Mouse (Mus musculus) left cerebral cortex, postnatal 10 days (tissue): Measurements from ENCODE around the gene Pik3r6. TPM values are rescaled to one million over a fixed set of nuclear protein-coding genes. Genes with fewer than 3 reads are reported as not detected.

ENCODE experiments used
- DNase-seq, 2 experiments: peaks; one replicate each; pipeline ENCODE4 v3.0.0; 2021 to 2022; ENCODE audit warnings: low spot score in 2 of 2, mixed read lengths in 1 of 2; ENCODE audit errors: extremely low spot score in 1 of 2
- intact Hi-C: fragments of 180-260 bp; cut with DNase I; formaldehyde crosslinking; loops from one replicate; pipeline ENCODE4 v1.15.1; 2025
- total RNA-seq, 2 experiments: library from RNA; stranded (reverse); gene quantifications; 2 replicates each; pipeline ENCODE4 v1.2.3; 2021

The Pik3r6 gene
- total RNA-seq, 2 experiments from 2014 or later: 4.1 to 4.3 TPM

DNA sequence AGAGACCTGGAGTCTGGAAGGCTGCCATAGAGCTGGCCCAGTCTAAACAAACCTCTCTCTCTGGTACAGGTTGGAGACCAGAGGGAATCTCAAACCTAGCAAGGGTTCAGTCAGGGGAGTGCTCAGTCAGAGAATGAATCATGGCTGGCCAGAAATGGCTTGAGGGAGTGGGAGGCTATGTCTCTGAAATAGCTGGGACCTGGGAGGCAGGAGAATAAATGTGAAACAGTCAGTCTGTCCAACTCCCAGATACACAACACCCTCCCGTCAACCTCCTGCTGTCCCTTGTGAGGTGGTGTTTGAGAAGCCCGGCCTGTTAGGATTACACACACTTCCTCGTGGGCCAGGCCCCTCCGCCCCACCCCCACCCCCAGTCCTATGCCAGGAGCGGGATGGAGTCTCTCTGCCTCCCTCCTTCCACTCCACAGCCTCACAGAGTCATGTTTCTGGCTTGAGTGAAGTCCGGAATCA, 97.8 kb downstream of the Pik3r6 start:
- DNase-seq: no peak
- intact Hi-C loops: no loop called here

DNA sequence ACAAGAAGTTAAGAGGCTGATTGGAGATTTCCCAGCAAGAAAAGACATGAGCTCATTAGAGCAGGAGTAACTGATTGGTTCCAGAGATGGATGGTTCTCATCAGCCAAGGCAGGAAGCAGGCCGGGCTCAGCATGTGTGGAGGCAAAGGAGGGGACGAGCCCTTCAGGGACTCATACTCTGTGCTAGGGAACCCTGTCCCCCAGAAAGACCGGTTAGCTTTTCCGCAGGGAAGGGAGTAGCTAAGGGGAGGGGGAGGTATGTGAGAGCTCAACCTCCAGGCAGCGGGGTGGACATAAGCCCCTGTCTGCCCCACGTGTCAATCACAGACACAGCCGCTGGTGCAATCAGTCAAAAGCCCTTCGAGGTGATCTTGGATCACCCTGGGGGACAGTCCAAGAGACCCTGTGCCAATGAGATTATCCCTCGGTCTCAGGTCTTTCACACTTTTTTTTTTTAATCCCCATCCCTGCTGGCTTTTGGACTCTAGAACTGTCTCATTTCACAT, 98.7 kb downstream of the Pik3r6 start:
- intact Hi-C loops: no loop called here
- no peak for DNase-seq

Other genes starting within 250 kb of the Pik3r6 start
- 10 to 100 TPM in 1 of 2 experiments, 1 to 10 TPM in 1; 8.8 to 10.6 TPM for gene Ntn1, start 102.2 kb upstream of the Pik3r6 start, total RNA-seq
- gene Pik3r5, start 70.9 kb upstream of the Pik3r6 start, total RNA-seq: 1 to 10 TPM; 2.5 to 2.7 TPM
- not detected for gene Mfsd6l, start 53.2 kb downstream of the Pik3r6 start, total RNA-seq
- under 1 TPM; 0.51 to 0.65 TPM for gene Ccdc42, start 84.0 kb downstream of the Pik3r6 start, total RNA-seq
- 100 to 1,000 TPM; 210 to 217 TPM for gene Myh10, start 188.5 kb downstream of the Pik3r6 start, total RNA-seq